Mouse (Mus musculus): ENCODE results near the gene Gm17349. TPM values are rescaled to one million over a fixed set of nuclear protein-coding genes. Genes with fewer than 3 reads are reported as not detected.

Gene Gm17349
- polyA plus RNA-seq, 1 experiment: 3.0 TPM

GRCm38 (mm10) chr15:99724292-99725021 lies 19.2 kb upstream of the Gm17349 start:
- TF ChIP-seq CTCF (IDR thresholded peaks at IDR 0.05; ENCODE audit: extremely low read depth, insufficient read length, insufficient replicate concordance, low read depth, low read length): peak; percentile 62; the same call in 1 of the 2 replicates
- no peak; the same call in 1 of the 2 replicates for TF ChIP-seq POLR2A (IDR thresholded peaks at IDR 0.05; ENCODE audit: low read depth, low read length)
- no peaks in the 10 kb centered on the region for H3K27me3 ChIP-seq (ENCODE audit: control insufficient read depth, insufficient read depth, low read length)
- peaks cover 54% of the 10 kb centered on the region for H3K36me3 ChIP-seq (ENCODE audit: control insufficient read depth, insufficient read depth, low read length)
- peak overlapping the region; percentile 95 for H3K27ac ChIP-seq (ENCODE audit: insufficient read depth, low read depth, low read length)
- peaks cover 27% of the 10 kb centered on the region for H3K4me1 ChIP-seq (ENCODE audit: control insufficient read depth, insufficient read depth, insufficient read length, low read length)
- peak overlapping the region; percentile 23 for H3K4me3 ChIP-seq (ENCODE audit: low read depth, low read length)
- 5% methylated on average over 16 of the region's 16 CpGs for WGBS

- 15% methylated on average over 11 of the region's 11 CpGs for WGBS
- TF ChIP-seq CTCF (IDR thresholded peaks at IDR 0.05; ENCODE audit: extremely low read depth, insufficient read length, insufficient replicate concordance, low read depth, low read length) (no peak), POLR2A (IDR thresholded peaks at IDR 0.05; ENCODE audit: low read depth, low read length) (no peak)
- Histone ChIP-seq H3K27me3 (ENCODE audit: control insufficient read depth, insufficient read depth, low read length) (no peaks in the 10 kb centered on the region), H3K4me1 (ENCODE audit: control insufficient read depth, insufficient read depth, insufficient read length, low read length) (peaks cover 31% of the 10 kb centered on the region), H3K27ac (ENCODE audit: insufficient read depth, low read depth, low read length) (peak overlapping the region; percentile 95), H3K36me3 (ENCODE audit: control insufficient read depth, insufficient read depth, low read length) (peaks cover 48% of the 10 kb centered on the region), H3K4me3 (ENCODE audit: low read depth, low read length) (peak overlapping the region; percentile 23; the same call in 1 of the 2 replicates)
Observed at GRCm38 (mm10) chr15:99723515-99724291, 18.4 kb upstream of the Gm17349 start.

GRCm38 (mm10) chr15:99723120-99723514 lies 17.8 kb upstream of the Gm17349 start:
- Histone ChIP-seq H3K27ac (ENCODE audit: insufficient read depth, low read depth, low read length) (peak overlapping the region; percentile 95), H3K27me3 (ENCODE audit: control insufficient read depth, insufficient read depth, low read length) (no peaks in the 10 kb centered on the region), H3K4me1 (ENCODE audit: control insufficient read depth, insufficient read depth, insufficient read length, low read length) (peaks cover 32% of the 10 kb centered on the region), H3K36me3 (ENCODE audit: control insufficient read depth, insufficient read depth, low read length) (peaks cover 44% of the 10 kb centered on the region), H3K4me3 (ENCODE audit: low read depth, low read length) (peak overlapping the region; percentile 3; the same call in 1 of the 2 replicates)
- 74% methylated on average over 10 of the region's 10 CpGs for WGBS
- TF ChIP-seq CTCF (IDR thresholded peaks at IDR 0.05; ENCODE audit: extremely low read depth, insufficient read length, insufficient replicate concordance, low read depth, low read length): no peak
- TF ChIP-seq POLR2A (IDR thresholded peaks at IDR 0.05; ENCODE audit: low read depth, low read length): no peak

GRCm38 (mm10) chr15:99721921-99722743 lies 16.8 kb upstream of the Gm17349 start:
- Histone ChIP-seq H3K4me3 (ENCODE audit: low read depth, low read length) (no peak overlapping the region), H3K36me3 (ENCODE audit: control insufficient read depth, insufficient read depth, low read length) (peaks cover 36% of the 10 kb centered on the region), H3K4me1 (ENCODE audit: control insufficient read depth, insufficient read depth, insufficient read length, low read length) (peaks cover 32% of the 10 kb centered on the region), H3K27ac (ENCODE audit: insufficient read depth, low read depth, low read length) (no peak overlapping the region), H3K27me3 (ENCODE audit: control insufficient read depth, insufficient read depth, low read length) (no peaks in the 10 kb centered on the region)
- 89% methylated on average over 25 of the region's 25 CpGs for WGBS
- TF ChIP-seq POLR2A (IDR thresholded peaks at IDR 0.05; ENCODE audit: low read depth, low read length): no peak
- no peak for TF ChIP-seq CTCF (IDR thresholded peaks at IDR 0.05; ENCODE audit: extremely low read depth, insufficient read length, insufficient replicate concordance, low read depth, low read length)

- Histone ChIP-seq H3K27ac (ENCODE audit: insufficient read depth, low read depth, low read length) (0 out of 2 replicates have a peak overlapping the region, but pooled peaks have one; percentile 21), H3K4me3 (ENCODE audit: low read depth, low read length) (peak overlapping the region; percentile 20; the same call in 1 of the 2 replicates), H3K27me3 (ENCODE audit: control insufficient read depth, insufficient read depth, low read length) (no peaks in the 10 kb centered on the region), H3K4me1 (ENCODE audit: control insufficient read depth, insufficient read depth, insufficient read length, low read length) (peaks cover 47% of the 10 kb centered on the region), H3K36me3 (ENCODE audit: control insufficient read depth, insufficient read depth, low read length) (peaks cover 36% of the 10 kb centered on the region)
- TF ChIP-seq CTCF (IDR thresholded peaks at IDR 0.05; ENCODE audit: extremely low read depth, insufficient read length, insufficient replicate concordance, low read depth, low read length): no peak
- TF ChIP-seq POLR2A (IDR thresholded peaks at IDR 0.05; ENCODE audit: low read depth, low read length): no peak
- WGBS: 66% methylated on average over 8 of the region's 8 CpGs
Observed at GRCm38 (mm10) chr15:99719865-99720264, 14.6 kb upstream of the Gm17349 start.

- no peaks in the 10 kb centered on the region for H3K27me3 ChIP-seq (ENCODE audit: control insufficient read depth, insufficient read depth, low read length)
- WGBS: 34% methylated on average over 9 of the region's 9 CpGs
- H3K4me3 ChIP-seq (ENCODE audit: low read depth, low read length): peak overlapping the region; percentile 92
- H3K36me3 ChIP-seq (ENCODE audit: control insufficient read depth, insufficient read depth, low read length): peaks cover 37% of the 10 kb centered on the region
- TF ChIP-seq POLR2A (IDR thresholded peaks at IDR 0.05; ENCODE audit: low read depth, low read length) (no peak), CTCF (IDR thresholded peaks at IDR 0.05; ENCODE audit: extremely low read depth, insufficient read length, insufficient replicate concordance, low read depth, low read length) (no peak)
- H3K4me1 ChIP-seq (ENCODE audit: control insufficient read depth, insufficient read depth, insufficient read length, low read length): peaks cover 35% of the 10 kb centered on the region
- peak overlapping the region; percentile 90 for H3K27ac ChIP-seq (ENCODE audit: insufficient read depth, low read depth, low read length)
Observed at GRCm38 (mm10) chr15:99718461-99719021, 13.3 kb upstream of the Gm17349 start.

All from small intestine, adult 2 months (tissue).